Mouse (Mus musculus) liver, embryonic 14.5 days (tissue): ENCODE results near the gene Hspa12a. TPM values are rescaled to one million over a fixed set of nuclear protein-coding genes. Genes with fewer than 3 reads are reported as not detected.

Experiments
- ATAC-seq: fragments of 200-750 bp; cut with Nextera tagmentation; 2 replicates; pipeline ENCODE4 v1.8.0; 2017; ENCODE audit warnings: moderate number of reproducible peaks, mild to moderate bottlenecking, moderate library complexity; ENCODE audit not compliant: insufficient read depth
- DNase-seq, 3 experiments: peaks; one replicate each; pipeline ENCODE4 v3.0.0-alpha.2; 2012 to 2013; ENCODE audit warnings: low read depth in 3 of 3, low spot score in 3 of 3
- H3K27ac ChIP-seq: fragments of 300-500 bp; sonication (generic); 2 replicates; pipeline ENCODE4 v1.5.1; 2014; ENCODE audit warnings: moderate library complexity, mild to moderate bottlenecking, control low read depth, inconsistent platforms
- H3K27me3 ChIP-seq: fragments of 300-500 bp; sonication (generic); 2 replicates; pipeline ENCODE4 v1.6.1; 2014; ENCODE audit warnings: mild to moderate bottlenecking, low read length, moderate library complexity; ENCODE audit not compliant: control insufficient read depth, insufficient read depth
- H3K36me3 ChIP-seq: fragments of 300-500 bp; sonication (generic); replicated peaks from 2 replicates; pipeline ENCODE4 v1.6.1; 2014; ENCODE audit warnings: low read depth; ENCODE audit not compliant: control insufficient read depth, insufficient read depth
- H3K4me1 ChIP-seq, 2 experiments: fragments of 200-500 bp in 1 of 2; fragments of 300-500 bp in 1 of 2; sonication (generic) in 1 of 2; replicated peaks; 2 replicates each; pipeline ENCODE4 v1.6.1; 2012 to 2014; ENCODE audit warnings: antibody characterized with exemption in 1 of 2, inconsistent platforms in 1 of 2, low read length in 1 of 2; ENCODE audit not compliant: control insufficient read depth in 2 of 2, insufficient read depth in 2 of 2
- H3K4me2 ChIP-seq: fragments of 300-500 bp; sonication (generic); 2 replicates; pipeline ENCODE4 v1.6.1; 2014; ENCODE audit warnings: low read depth, mild to moderate bottlenecking, control low read depth, moderate library complexity
- H3K4me3 ChIP-seq, 2 experiments: fragments of 200-500 bp in 1 of 2; fragments of 300-500 bp in 1 of 2; sonication (generic) in 1 of 2; 2 replicates each; pipeline ENCODE4 v1.5.1; 2012 to 2014; ENCODE audit warnings: low read depth in 2 of 2, low read length in 2 of 2, mild to moderate bottlenecking in 2 of 2, control low read depth in 1 of 2, inconsistent platforms in 1 of 2, moderate library complexity in 1 of 2; ENCODE audit not compliant: insufficient read depth in 1 of 2
- H3K9ac ChIP-seq: fragments of 300-500 bp; sonication (generic); replicated peaks from 2 replicates; pipeline ENCODE4 v1.6.1; 2014; ENCODE audit warnings: mild to moderate bottlenecking, control low read depth, moderate library complexity
- H3K9me3 ChIP-seq: fragments of 300-500 bp; sonication (generic); 2 replicates; pipeline ENCODE4 v1.6.1; 2016; ENCODE audit warnings: low read length, mixed read lengths; ENCODE audit not compliant: control insufficient read depth
- CTCF ChIP-seq: IDR thresholded peaks from 2 replicates; pipeline ENCODE4 v1.5.1; 2016; ENCODE audit warnings: antibody characterized with exemption, low read depth, control low read depth
- EP300 ChIP-seq: IDR thresholded peaks from 2 replicates; pipeline ENCODE4 v1.6.1; 2016; ENCODE audit warnings: antibody characterized with exemption, low read depth
- WGBS: fragments of 180-500 bp; shearing (Covaris S2); extraction: QIAGEN DNeasy Blood & Tissue Kit; methylation state at CpG from one replicate; pipeline ENCODE4 v1.1.7; 2014; ENCODE audit not compliant: insufficient replicate concordance; 5-methylcytosine and 5-hydroxymethylcytosine counted together
- polyA plus RNA-seq, 2 experiments: library from polyadenylated mRNA; depleted of rRNA in 1 of 2; stranded (reverse) in 1 of 2; unstranded in 1 of 2; fragments of >200 nt; fragmentation: Nextera tagmentation in 1 of 2; extraction: Ambion mirVana in 1 of 2; gene quantifications; 2 replicates each; pipeline versions ENCODE4 v1.2.1 to v1.2.3; 2012 to 2014

The Hspa12a gene
- polyA plus RNA-seq, 2 experiments: 0.19 to 0.25 TPM

- H3K9me3 ChIP-seq: no peaks in the 10 kb centered on the region
Observed at GRCm38 (mm10) chr19:58762848-58763541, 180.5 kb downstream of the Hspa12a start.

GRCm38 (mm10) chr19:58762316-58762715 is 181.1 kb downstream of the Hspa12a start:
- Histone ChIP-seq H3K27me3 (no peaks in the 10 kb centered on the region), H3K9me3 (no peaks in the 10 kb centered on the region), H3K4me3 (no peak overlapping the region), H3K27ac (no peak overlapping the region), H3K9ac (no peak overlapping the region), H3K4me2 (no peak overlapping the region), H3K4me1 (no peaks in the 10 kb centered on the region), H3K36me3 (no peaks in the 10 kb centered on the region)
- DNase-seq (no peak), ATAC-seq (no peak)
- WGBS: 20% methylated on average over 6 of the region's 6 CpGs
- no peak for TF ChIP-seq EP300
- TF ChIP-seq CTCF: no peak

More at GRCm38 (mm10) chr19:58762848-58763541, 180.5 kb downstream of the Hspa12a start:
- WGBS: 16% methylated on average over 12 of the region's 12 CpGs
- Histone ChIP-seq H3K4me3 (no peak overlapping the region), H3K27me3 (no peaks in the 10 kb centered on the region), H3K4me2 (no peak overlapping the region), H3K36me3 (no peaks in the 10 kb centered on the region), H3K9ac (no peak overlapping the region), H3K27ac (no peak overlapping the region), H3K4me1 (no peaks in the 10 kb centered on the region)
- DNase-seq (no peak), ATAC-seq (peak; percentile 31; the same call in 1 of the 2 replicates)
- TF ChIP-seq EP300 (no peak), CTCF (peak; percentile 85)

- ATAC-seq (peak; percentile 28; the same call in 1 of the 2 replicates), DNase-seq (peak in 2 of 3 experiments; percentile 1 to 19)
- H3K36me3 ChIP-seq: no peaks in the 10 kb centered on the region
- TF ChIP-seq CTCF (no peak), EP300 (no peak)
- H3K4me1 ChIP-seq: no peaks in the 10 kb centered on the region
- 44% methylated on average over 9 of the region's 9 CpGs for WGBS
- no peak within 1 kb of the TSS for H3K27ac ChIP-seq
- no peaks in the 10 kb centered on the region for H3K27me3 ChIP-seq
- no peaks in the 10 kb centered on the region for H3K9me3 ChIP-seq
- no peak within 1 kb of the TSS for H3K4me3 ChIP-seq
- no peak within 1 kb of the TSS for H3K9ac ChIP-seq
- H3K4me2 ChIP-seq: no peak within 1 kb of the TSS
Observed at GRCm38 (mm10) chr19:58759423-58759822, 184.0 kb downstream of the Hspa12a start, which contains the start of gene Pnliprp2. TSS of gene Pnliprp2 (plus strand) at chr19:58759719.

GRCm38 (mm10) chr19:58758871-58759270 is 184.6 kb downstream of the Hspa12a start:
- ATAC-seq: no peak
- no peaks in the 10 kb centered on the region for H3K4me1 ChIP-seq
- TF ChIP-seq EP300 (no peak), CTCF (no peak)
- no peaks in the 10 kb centered on the region for H3K9me3 ChIP-seq
- no peaks in the 10 kb centered on the region for H3K36me3 ChIP-seq
- H3K9ac ChIP-seq: no peak overlapping the region
- no peak overlapping the region for H3K4me2 ChIP-seq
- H3K27ac ChIP-seq: no peak overlapping the region
- no peak overlapping the region for H3K4me3 ChIP-seq
- no peak for DNase-seq
- H3K27me3 ChIP-seq: no peaks in the 10 kb centered on the region
- WGBS: 68% methylated on average over 4 of the region's 4 CpGs

- H3K9ac ChIP-seq: no peak overlapping the region
- ATAC-seq: no peak
- H3K4me1 ChIP-seq: no peaks in the 10 kb centered on the region
- WGBS: 42% methylated on average over 2 of the region's 2 CpGs
- H3K4me2 ChIP-seq: no peak overlapping the region
- H3K27me3 ChIP-seq: no peaks in the 10 kb centered on the region
- TF ChIP-seq EP300 (no peak), CTCF (no peak)
- no peaks in the 10 kb centered on the region for H3K9me3 ChIP-seq
- H3K36me3 ChIP-seq: no peaks in the 10 kb centered on the region
- no peak overlapping the region for H3K27ac ChIP-seq
- DNase-seq: no peak
- H3K4me3 ChIP-seq: no peak overlapping the region
Observed at GRCm38 (mm10) chr19:58751504-58751903, 191.9 kb downstream of the Hspa12a start.
